Mouse (Mus musculus) B cell, adult 62 days (primary cell): Measurements from ENCODE around the gene Iqschfp. TPM values are rescaled to one million over a fixed set of nuclear protein-coding genes. Genes with fewer than 3 reads are reported as not detected.

Experiments
- total RNA-seq: library from RNA; stranded (reverse); gene quantifications from 4 replicates; pipeline ENCODE4 v1.2.4, GENCODE M21; 2023

Gene Iqschfp
- not detected in 4 replicates for total RNA-seq

GRCm38 (mm10) chr3:67892026-67892705, at the start of gene Iqschfp, which contains the start of gene Iqcj:
Iqschfp (plus strand) TSS chr3:67892232.
Iqcj (plus strand) TSS chr3:67892220.

GRCm38 (mm10) chr3:68064731-68065130, 172.7 kb downstream of the Iqschfp start, which contains the start of gene Schip1:
Schip1 (plus strand) TSS chr3:68064802.

Other genes starting within 250 kb of the Iqschfp start
- not detected in 4 replicates for gene Iqcj, start within 50 bp of the Iqschfp start, total RNA-seq
- not detected in 4 replicates for gene Schip1, start 172.6 kb downstream of the Iqschfp start, total RNA-seq